Mouse (Mus musculus): ENCODE results near the gene Mmp15. TPM values are rescaled to one million over a fixed set of nuclear protein-coding genes. Genes with fewer than 3 reads are reported as not detected.
A peak's percentile ranks its signal among the peaks of the same experiment; 100 is the strongest.

Mmp15 gene
- polyA plus RNA-seq, 1 experiment from 2014 or later = 17.0 TPM

GRCm38 (mm10) chr8:95384501-95384900 lies 32.4 kb downstream of the Mmp15 start:
- Histone ChIP-seq H3K36me3 (no peaks in the 10 kb centered on the region), H3K27ac (no peak overlapping the region), H3K27me3 (replicated peaks) (no peaks in the 10 kb centered on the region), H3K9ac (no peak overlapping the region), H3K9me3 (no peaks in the 10 kb centered on the region), H3K4me3 (replicated peaks) (no peak overlapping the region), H3K4me1 (no peaks in the 10 kb centered on the region), H3K4me2 (no peak overlapping the region)
- no peak for ATAC-seq (ENCODE audit: insufficient read depth, low FRiP score, low read depth)
- WGBS = 76% methylated on average over 3 of the region's 3 CpGs

GRCm38 (mm10) chr8:95386037-95386436 lies 34.0 kb downstream of the Mmp15 start:
- H3K27ac ChIP-seq = no peak overlapping the region
- no peaks in the 10 kb centered on the region for H3K4me1 ChIP-seq
- 60% methylated on average over 5 of the region's 5 CpGs for WGBS

GRCm38 (mm10) chr8:95387221-95387620 lies 35.2 kb downstream of the Mmp15 start:
- Histone ChIP-seq H3K27me3 (replicated peaks) (no peaks in the 10 kb centered on the region), H3K4me3 (replicated peaks) (no peak overlapping the region), H3K36me3 (no peaks in the 10 kb centered on the region), H3K4me1 (no peaks in the 10 kb centered on the region), H3K4me2 (no peak overlapping the region), H3K27ac (no peak overlapping the region), H3K9ac (no peak overlapping the region), H3K9me3 (no peaks in the 10 kb centered on the region)
- ATAC-seq (ENCODE audit: insufficient read depth, low FRiP score, low read depth) = no peak
- WGBS = 81% methylated on average over 10 of the region's 10 CpGs

More at GRCm38 (mm10) chr8:95386037-95386436, 34.0 kb downstream of the Mmp15 start:
- Histone ChIP-seq H3K36me3 (no peaks in the 10 kb centered on the region), H3K27me3 (replicated peaks) (no peaks in the 10 kb centered on the region), H3K9ac (no peak overlapping the region), H3K9me3 (no peaks in the 10 kb centered on the region), H3K4me2 (no peak overlapping the region), H3K4me3 (replicated peaks) (no peak overlapping the region)
- no peak for ATAC-seq (ENCODE audit: insufficient read depth, low FRiP score, low read depth)

- no peak overlapping the region for H3K9ac ChIP-seq
- no peaks in the 10 kb centered on the region for H3K27me3 ChIP-seq (replicated peaks)
- H3K9me3 ChIP-seq = no peaks in the 10 kb centered on the region
- H3K4me2 ChIP-seq = no peak overlapping the region
- 80% methylated on average over 7 of the region's 7 CpGs for WGBS
- no peak for ATAC-seq (ENCODE audit: insufficient read depth, low FRiP score, low read depth)
- no peaks in the 10 kb centered on the region for H3K4me1 ChIP-seq
- H3K36me3 ChIP-seq = no peaks in the 10 kb centered on the region
- no peak overlapping the region for H3K4me3 ChIP-seq (replicated peaks)
- H3K27ac ChIP-seq = no peak overlapping the region
These were observed 35.9 kb downstream of the Mmp15 start for GRCm38 (mm10) chr8:95387936-95388335.

- H3K9me3 ChIP-seq = no peaks in the 10 kb centered on the region
- H3K4me2 ChIP-seq = no peak overlapping the region
- no peak overlapping the region for H3K4me3 ChIP-seq (replicated peaks)
- H3K9ac ChIP-seq = no peak overlapping the region
- no peaks in the 10 kb centered on the region for H3K27me3 ChIP-seq (replicated peaks)
- peaks cover 3% of the 10 kb centered on the region; the same call in 1 of the 2 replicates for H3K4me1 ChIP-seq
- WGBS = 42% methylated on average over 4 of the region's 4 CpGs
- ATAC-seq (ENCODE audit: insufficient read depth, low FRiP score, low read depth) = no peak
- no peaks in the 10 kb centered on the region for H3K36me3 ChIP-seq
- no peak overlapping the region for H3K27ac ChIP-seq
These were observed 38.2 kb downstream of the Mmp15 start for GRCm38 (mm10) chr8:95390312-95390711.

GRCm38 (mm10) chr8:95391101-95391500 lies 39.0 kb downstream of the Mmp15 start:
- H3K27ac ChIP-seq = no peak overlapping the region
- no peak overlapping the region for H3K4me2 ChIP-seq
- no peak for ATAC-seq (ENCODE audit: insufficient read depth, low FRiP score, low read depth)
- H3K27me3 ChIP-seq (replicated peaks) = no peaks in the 10 kb centered on the region
- H3K36me3 ChIP-seq = no peaks in the 10 kb centered on the region
- no peak overlapping the region for H3K4me3 ChIP-seq (replicated peaks)
- H3K9me3 ChIP-seq = no peaks in the 10 kb centered on the region
- WGBS = 64% methylated on average over 7 of the region's 7 CpGs
- peaks cover 5% of the 10 kb centered on the region; the same call in 1 of the 2 replicates for H3K4me1 ChIP-seq
- H3K9ac ChIP-seq = no peak overlapping the region

GRCm38 (mm10) chr8:95392604-95393003 lies 40.5 kb downstream of the Mmp15 start:
- peak; percentile 9; the same call in 1 of the 2 replicates for ATAC-seq (ENCODE audit: insufficient read depth, low FRiP score, low read depth)
- Histone ChIP-seq H3K4me1 (peaks cover 13% of the 10 kb centered on the region; the same call in 1 of the 2 replicates), H3K27me3 (replicated peaks) (no peaks in the 10 kb centered on the region), H3K9me3 (no peaks in the 10 kb centered on the region), H3K4me2 (no peak overlapping the region), H3K27ac (peak overlapping the region; percentile 59), H3K36me3 (no peaks in the 10 kb centered on the region), H3K9ac (no peak overlapping the region), H3K4me3 (replicated peaks) (no peak overlapping the region)
- whole genome bisulfite sequencing = 69% methylated on average over 5 of the region's 5 CpGs

- ATAC-seq (ENCODE audit: insufficient read depth, low FRiP score, low read depth) = no peak; the same call in 1 of the 2 replicates
- no peak overlapping the region for H3K4me2 ChIP-seq
- no peak overlapping the region for H3K4me3 ChIP-seq (replicated peaks)
- no peak overlapping the region for H3K9ac ChIP-seq
- peak overlapping the region; percentile 54 for H3K27ac ChIP-seq
- no peaks in the 10 kb centered on the region for H3K36me3 ChIP-seq
- peaks cover 13% of the 10 kb centered on the region; the same call in 1 of the 2 replicates for H3K4me1 ChIP-seq
- H3K9me3 ChIP-seq = no peaks in the 10 kb centered on the region
- no peaks in the 10 kb centered on the region for H3K27me3 ChIP-seq (replicated peaks)
- 43% methylated on average over 8 of the region's 8 CpGs for WGBS
These were observed 43.3 kb downstream of the Mmp15 start for GRCm38 (mm10) chr8:95395186-95395918.

- H3K9ac ChIP-seq = no peak overlapping the region
- H3K4me2 ChIP-seq = no peak overlapping the region
- peaks cover 13% of the 10 kb centered on the region; the same call in 1 of the 2 replicates for H3K4me1 ChIP-seq
- H3K27ac ChIP-seq = peak overlapping the region; percentile 54; the same call in 1 of the 2 replicates
- no peaks in the 10 kb centered on the region for H3K9me3 ChIP-seq
- 49% methylated on average over 11 of the region's 11 CpGs for WGBS
- no peaks in the 10 kb centered on the region for H3K36me3 ChIP-seq
- H3K4me3 ChIP-seq (replicated peaks) = no peak overlapping the region
- H3K27me3 ChIP-seq (replicated peaks) = no peaks in the 10 kb centered on the region
- ATAC-seq (ENCODE audit: insufficient read depth, low FRiP score, low read depth) = no peak
These were observed 44.7 kb downstream of the Mmp15 start for GRCm38 (mm10) chr8:95396752-95397151.

- peaks cover 13% of the 10 kb centered on the region; the same call in 1 of the 2 replicates for H3K4me1 ChIP-seq
- no peaks in the 10 kb centered on the region for H3K9me3 ChIP-seq
- no peak overlapping the region; the same call in 1 of the 2 replicates for H3K27ac ChIP-seq
- no peak overlapping the region for H3K9ac ChIP-seq
- no peak for ATAC-seq (ENCODE audit: insufficient read depth, low FRiP score, low read depth)
- no peaks in the 10 kb centered on the region for H3K36me3 ChIP-seq
- H3K4me2 ChIP-seq = no peak overlapping the region
- 52% methylated on average over 5 of the region's 5 CpGs for WGBS
- no peak overlapping the region for H3K4me3 ChIP-seq (replicated peaks)
- H3K27me3 ChIP-seq (replicated peaks) = no peaks in the 10 kb centered on the region
These were observed 45.1 kb downstream of the Mmp15 start for GRCm38 (mm10) chr8:95397201-95397600.

- Histone ChIP-seq H3K4me2 (no peak overlapping the region), H3K4me3 (replicated peaks) (no peak overlapping the region), H3K9ac (no peak overlapping the region), H3K36me3 (no peaks in the 10 kb centered on the region), H3K27me3 (replicated peaks) (no peaks in the 10 kb centered on the region), H3K27ac (no peak overlapping the region), H3K4me1 (peaks cover 13% of the 10 kb centered on the region; the same call in 1 of the 2 replicates), H3K9me3 (no peaks in the 10 kb centered on the region)
- 68% methylated on average over 9 of the region's 9 CpGs for WGBS
- no peak for ATAC-seq (ENCODE audit: insufficient read depth, low FRiP score, low read depth)
These were observed 47.1 kb downstream of the Mmp15 start for GRCm38 (mm10) chr8:95399131-95399530.

GRCm38 (mm10) chr8:95401091-95401490 lies 49.0 kb downstream of the Mmp15 start:
- peaks cover 7% of the 10 kb centered on the region; the same call in 1 of the 2 replicates for H3K4me1 ChIP-seq
- no peaks in the 10 kb centered on the region for H3K27me3 ChIP-seq (replicated peaks)
- no peak overlapping the region for H3K9ac ChIP-seq
- H3K4me3 ChIP-seq (replicated peaks) = no peak overlapping the region
- no peak overlapping the region for H3K4me2 ChIP-seq
- H3K9me3 ChIP-seq = no peaks in the 10 kb centered on the region
- no peaks in the 10 kb centered on the region for H3K36me3 ChIP-seq
- 76% methylated on average over 7 of the region's 7 CpGs for WGBS
- no peak for ATAC-seq (ENCODE audit: insufficient read depth, low FRiP score, low read depth)
- no peak overlapping the region for H3K27ac ChIP-seq

Data from stomach, embryonic 15.5 days (tissue).